Mouse (Mus musculus): ENCODE results near the gene Gm3402. TPM values are rescaled to one million over a fixed set of nuclear protein-coding genes. Genes with fewer than 3 reads are reported as not detected.
"Not testable (repeated sequence)": the region's sequence is repeated elsewhere in the genome, so short reads cannot be mapped to it uniquely, and the experiment has no call there.

The Gm3402 gene
- not detected in 2 replicates for polyA plus RNA-seq (2012; rRNA removed)

DNA sequence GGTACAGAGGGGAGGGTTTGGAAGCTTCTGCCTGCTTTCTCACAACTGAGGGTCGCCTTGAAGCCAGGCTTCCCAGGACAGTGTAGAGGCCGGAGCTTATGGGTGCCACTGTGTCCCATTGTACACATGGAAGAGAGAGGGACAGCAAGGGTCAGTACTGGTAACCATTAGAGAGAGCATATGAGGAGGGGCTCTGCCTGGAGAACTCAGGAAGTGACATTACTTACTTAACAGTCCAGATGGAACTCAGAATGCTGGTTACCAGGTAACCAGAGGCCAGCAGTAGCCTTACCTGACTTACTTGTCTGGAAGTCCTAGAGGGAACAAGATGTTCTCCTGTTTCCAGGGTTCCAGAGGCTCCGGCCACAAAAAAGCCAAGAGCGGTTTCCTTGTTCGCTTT is at the start of gene Gm3402:
TSS of gene Gm3402 (plus strand) at position 301 of the 400 bp plus-strand sequence.
- H3K27ac ChIP-seq (ENCODE audit: control insufficient read depth, insufficient read depth, low read length); H3K27me3 ChIP-seq (ENCODE audit: control insufficient read depth, insufficient read depth, low read length); H3K36me3 ChIP-seq (ENCODE audit: control insufficient read depth, insufficient read depth, low read length); H3K4me3 ChIP-seq (ENCODE audit: control insufficient read depth, insufficient read depth, low read length); H3K4me1 ChIP-seq (replicated peaks; ENCODE audit: control insufficient read depth, insufficient read depth, low read length); DNase-seq: not testable (repeated sequence)
- WGBS = 93% methylated on average over 2 of the region's 5 CpGs

DNA sequence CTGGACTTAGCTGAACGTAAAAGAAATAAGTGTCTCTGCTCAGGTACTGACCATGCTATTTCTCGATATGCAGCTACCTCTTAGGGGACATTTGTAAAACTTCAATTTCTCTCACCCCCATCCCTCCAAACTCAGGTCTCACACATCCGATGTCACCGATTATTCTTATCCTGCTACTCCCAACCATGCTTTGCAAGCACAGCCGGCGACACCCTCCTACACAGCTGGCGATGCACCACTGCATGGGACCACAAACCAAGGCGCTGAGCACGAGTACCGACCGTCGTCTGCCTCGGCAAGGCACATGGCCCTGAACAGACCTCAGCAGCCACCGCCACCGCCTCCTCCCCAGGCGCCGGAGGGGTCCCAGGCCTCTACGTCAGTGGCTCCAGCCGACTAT is 47.3 kb upstream of the Gm3402 start:
- Histone ChIP-seq H3K27me3 (ENCODE audit: control insufficient read depth, insufficient read depth, low read length) (no peaks in the 10 kb centered on the region), H3K27ac (ENCODE audit: control insufficient read depth, insufficient read depth, low read length) (no peak overlapping the region), H3K4me1 (replicated peaks; ENCODE audit: control insufficient read depth, insufficient read depth, low read length) (no peaks in the 10 kb centered on the region), H3K36me3 (ENCODE audit: control insufficient read depth, insufficient read depth, low read length) (no peaks in the 10 kb centered on the region), H3K4me3 (ENCODE audit: control insufficient read depth, insufficient read depth, low read length) (no peak overlapping the region)
- TF ChIP-seq POLR2A (IDR thresholded peaks at IDR 0.05; ENCODE audit: control insufficient read depth, extremely low read depth, insufficient read depth, low read length, poor library complexity) = no peak
- TF ChIP-seq CTCF (IDR thresholded peaks at IDR 0.05; ENCODE audit: borderline replicate concordance, control insufficient read depth, extremely low read depth, insufficient read depth, low read length, poor library complexity) = no peak
- no peak for DNase-seq
- WGBS = 95% methylated on average over 19 of the region's 19 CpGs

- no peak for TF ChIP-seq CTCF (IDR thresholded peaks at IDR 0.05; ENCODE audit: borderline replicate concordance, control insufficient read depth, extremely low read depth, insufficient read depth, low read length, poor library complexity)
- no peak for TF ChIP-seq POLR2A (IDR thresholded peaks at IDR 0.05; ENCODE audit: control insufficient read depth, extremely low read depth, insufficient read depth, low read length, poor library complexity)
- Histone ChIP-seq H3K27me3 (ENCODE audit: control insufficient read depth, insufficient read depth, low read length) (no peaks in the 10 kb centered on the region), H3K4me3 (ENCODE audit: control insufficient read depth, insufficient read depth, low read length) (no peak overlapping the region), H3K36me3 (ENCODE audit: control insufficient read depth, insufficient read depth, low read length) (no peaks in the 10 kb centered on the region), H3K27ac (ENCODE audit: control insufficient read depth, insufficient read depth, low read length) (no peak overlapping the region), H3K4me1 (replicated peaks; ENCODE audit: control insufficient read depth, insufficient read depth, low read length) (no peaks in the 10 kb centered on the region)
- no peak for DNase-seq
- 94% methylated on average over 9 of the region's 9 CpGs for WGBS
These were observed 45.6 kb upstream of the Gm3402 start for GRCm38 (mm10) chr5:146468311-146468710.

- TF ChIP-seq POLR2A (IDR thresholded peaks at IDR 0.05; ENCODE audit: control insufficient read depth, extremely low read depth, insufficient read depth, low read length, poor library complexity) (no peak), CTCF (IDR thresholded peaks at IDR 0.05; ENCODE audit: borderline replicate concordance, control insufficient read depth, extremely low read depth, insufficient read depth, low read length, poor library complexity) (no peak)
- H3K27me3 ChIP-seq (ENCODE audit: control insufficient read depth, insufficient read depth, low read length) = no peaks in the 10 kb centered on the region
- H3K4me3 ChIP-seq (ENCODE audit: control insufficient read depth, insufficient read depth, low read length) = no peak overlapping the region
- WGBS = 93% methylated on average over 9 of the region's 9 CpGs
- no peak for DNase-seq
- H3K36me3 ChIP-seq (ENCODE audit: control insufficient read depth, insufficient read depth, low read length) = no peaks in the 10 kb centered on the region
- no peak overlapping the region for H3K27ac ChIP-seq (ENCODE audit: control insufficient read depth, insufficient read depth, low read length)
- H3K4me1 ChIP-seq (replicated peaks; ENCODE audit: control insufficient read depth, insufficient read depth, low read length) = no peaks in the 10 kb centered on the region
These were observed 43.1 kb upstream of the Gm3402 start for GRCm38 (mm10) chr5:146470821-146471220.

GRCm38 (mm10) chr5:146471311-146471710 is 42.6 kb upstream of the Gm3402 start:
- TF ChIP-seq POLR2A (IDR thresholded peaks at IDR 0.05; ENCODE audit: control insufficient read depth, extremely low read depth, insufficient read depth, low read length, poor library complexity) = no peak
- no peak for TF ChIP-seq CTCF (IDR thresholded peaks at IDR 0.05; ENCODE audit: borderline replicate concordance, control insufficient read depth, extremely low read depth, insufficient read depth, low read length, poor library complexity)
- DNase-seq = no peak
- no peaks in the 10 kb centered on the region for H3K4me1 ChIP-seq (replicated peaks; ENCODE audit: control insufficient read depth, insufficient read depth, low read length)

GRCm38 (mm10) chr5:146471821-146472220 is 42.1 kb upstream of the Gm3402 start:
- Histone ChIP-seq H3K27ac (ENCODE audit: control insufficient read depth, insufficient read depth, low read length) (no peak overlapping the region), H3K4me3 (ENCODE audit: control insufficient read depth, insufficient read depth, low read length) (no peak overlapping the region), H3K36me3 (ENCODE audit: control insufficient read depth, insufficient read depth, low read length) (no peaks in the 10 kb centered on the region), H3K27me3 (ENCODE audit: control insufficient read depth, insufficient read depth, low read length) (no peaks in the 10 kb centered on the region), H3K4me1 (replicated peaks; ENCODE audit: control insufficient read depth, insufficient read depth, low read length) (no peaks in the 10 kb centered on the region)
- 86% methylated on average over 12 of the region's 12 CpGs for WGBS
- no peak for DNase-seq
- TF ChIP-seq POLR2A (IDR thresholded peaks at IDR 0.05; ENCODE audit: control insufficient read depth, extremely low read depth, insufficient read depth, low read length, poor library complexity) = no peak
- TF ChIP-seq CTCF (IDR thresholded peaks at IDR 0.05; ENCODE audit: borderline replicate concordance, control insufficient read depth, extremely low read depth, insufficient read depth, low read length, poor library complexity) = no peak

More at GRCm38 (mm10) chr5:146471311-146471710, 42.6 kb upstream of the Gm3402 start:
- no peaks in the 10 kb centered on the region for H3K27me3 ChIP-seq (ENCODE audit: control insufficient read depth, insufficient read depth, low read length)
- 89% methylated on average over 5 of the region's 5 CpGs for WGBS
- H3K27ac ChIP-seq (ENCODE audit: control insufficient read depth, insufficient read depth, low read length) = no peak overlapping the region
- no peak overlapping the region for H3K4me3 ChIP-seq (ENCODE audit: control insufficient read depth, insufficient read depth, low read length)
- H3K36me3 ChIP-seq (ENCODE audit: control insufficient read depth, insufficient read depth, low read length) = no peaks in the 10 kb centered on the region

GRCm38 (mm10) chr5:146479564-146479963 is 34.4 kb upstream of the Gm3402 start:
- H3K27me3 ChIP-seq (ENCODE audit: control insufficient read depth, insufficient read depth, low read length); H3K4me3 ChIP-seq (ENCODE audit: control insufficient read depth, insufficient read depth, low read length); H3K27ac ChIP-seq (ENCODE audit: control insufficient read depth, insufficient read depth, low read length); DNase-seq; H3K4me1 ChIP-seq (replicated peaks; ENCODE audit: control insufficient read depth, insufficient read depth, low read length); H3K36me3 ChIP-seq (ENCODE audit: control insufficient read depth, insufficient read depth, low read length): not testable (repeated sequence)
- 11% methylated on average over 4 of the region's 4 CpGs for WGBS

- not testable (repeated sequence) for H3K27me3 ChIP-seq (ENCODE audit: control insufficient read depth, insufficient read depth, low read length); H3K4me3 ChIP-seq (ENCODE audit: control insufficient read depth, insufficient read depth, low read length); H3K36me3 ChIP-seq (ENCODE audit: control insufficient read depth, insufficient read depth, low read length); DNase-seq; H3K4me1 ChIP-seq (replicated peaks; ENCODE audit: control insufficient read depth, insufficient read depth, low read length); H3K27ac ChIP-seq (ENCODE audit: control insufficient read depth, insufficient read depth, low read length)
- WGBS = 98% methylated on average over 3 of the region's 3 CpGs
These were observed 32.3 kb upstream of the Gm3402 start, which contains the start of gene Gm6408 for GRCm38 (mm10) chr5:146481665-146482064. TSS of gene Gm6408 (plus strand) at chr5:146481965.

- not testable (repeated sequence) for H3K27ac ChIP-seq (ENCODE audit: control insufficient read depth, insufficient read depth, low read length); H3K27me3 ChIP-seq (ENCODE audit: control insufficient read depth, insufficient read depth, low read length); H3K4me3 ChIP-seq (ENCODE audit: control insufficient read depth, insufficient read depth, low read length); H3K4me1 ChIP-seq (replicated peaks; ENCODE audit: control insufficient read depth, insufficient read depth, low read length); H3K36me3 ChIP-seq (ENCODE audit: control insufficient read depth, insufficient read depth, low read length)
- DNase-seq = peak; percentile 19
- WGBS = 17% methylated on average over 3 of the region's 4 CpGs
These were observed 25.0 kb upstream of the Gm3402 start for GRCm38 (mm10) chr5:146488959-146489358.

GRCm38 (mm10) chr5:146491063-146491462 is 22.9 kb upstream of the Gm3402 start, which contains the start of gene Gm6370:
TSS of gene Gm6370 (plus strand) at chr5:146491363.
- WGBS = no CpG with 5 or more reads among the region's 5 CpGs
- not testable (repeated sequence) for H3K27ac ChIP-seq (ENCODE audit: control insufficient read depth, insufficient read depth, low read length)

More at GRCm38 (mm10) chr5:146491063-146491462, 22.9 kb upstream of the Gm3402 start, which contains the start of gene Gm6370:
- not testable (repeated sequence) for H3K27me3 ChIP-seq (ENCODE audit: control insufficient read depth, insufficient read depth, low read length); H3K4me3 ChIP-seq (ENCODE audit: control insufficient read depth, insufficient read depth, low read length); DNase-seq; H3K36me3 ChIP-seq (ENCODE audit: control insufficient read depth, insufficient read depth, low read length); H3K4me1 ChIP-seq (replicated peaks; ENCODE audit: control insufficient read depth, insufficient read depth, low read length)

Measured in thymus, adult 2 months (tissue).